Mouse (Mus musculus) embryonic facial prominence, embryonic 13.5 days (tissue): Measurements from ENCODE around the gene Arhgap44. TPM values are rescaled to one million over a fixed set of nuclear protein-coding genes. Genes with fewer than 3 reads are reported as not detected.

Source experiments
- ATAC-seq: fragments of 200-750 bp; cut with Nextera tagmentation; 2 replicates; pipeline ENCODE4 v1.8.0; 2017; ENCODE audit warnings: low read depth; ENCODE audit not compliant: insufficient number of reproducible peaks, insufficient read depth, low FRiP score, low TSS enrichment
- H3K27ac ChIP-seq: fragments of 300-500 bp; sonication (generic); 2 replicates; pipeline ENCODE4 v1.5.1; 2015; ENCODE audit warnings: moderate library complexity, mild to moderate bottlenecking, inconsistent platforms
- H3K27me3 ChIP-seq: fragments of 300-500 bp; sonication (generic); 2 replicates; pipeline ENCODE4 v1.6.1; 2015; ENCODE audit warnings: mild to moderate bottlenecking, inconsistent platforms
- H3K36me3 ChIP-seq: fragments of 300-500 bp; sonication (generic); 2 replicates; pipeline ENCODE4 v1.6.1; 2015; ENCODE audit warnings: mild to moderate bottlenecking, inconsistent platforms
- H3K4me1 ChIP-seq: fragments of 300-500 bp; sonication (generic); 2 replicates; pipeline ENCODE4 v1.6.1; 2015; ENCODE audit warnings: inconsistent platforms
- H3K4me2 ChIP-seq: fragments of 300-500 bp; sonication (generic); 2 replicates; pipeline ENCODE4 v1.6.1; 2015; ENCODE audit warnings: moderate library complexity, mild to moderate bottlenecking, inconsistent platforms
- H3K4me3 ChIP-seq: fragments of 300-500 bp; sonication (generic); 2 replicates; pipeline ENCODE4 v1.5.1; 2015; ENCODE audit warnings: mild to moderate bottlenecking, inconsistent platforms
- H3K9ac ChIP-seq: fragments of 300-500 bp; sonication (generic); 2 replicates; pipeline ENCODE4 v1.6.1; 2015; ENCODE audit warnings: mild to moderate bottlenecking, inconsistent platforms
- H3K9me3 ChIP-seq: fragments of 300-500 bp; sonication (generic); 2 replicates; pipeline ENCODE4 v1.6.1; 2016; ENCODE audit warnings: inconsistent platforms
- WGBS: fragments of 180-500 bp; shearing (Covaris S2); methylation state at CpG from one replicate; pipeline ENCODE4 v1.1.7; 2015; ENCODE audit warnings: mixed read lengths; 5-methylcytosine and 5-hydroxymethylcytosine counted together
- polyA plus RNA-seq: library from polyadenylated mRNA; unstranded; fragments of >200 nt; fragmentation: Nextera tagmentation; extraction: Ambion mirVana; gene quantifications from 2 replicates; pipeline ENCODE4 v1.2.1, GENCODE M21; 2015

Gene Arhgap44
- polyA plus RNA-seq, 1 experiment from 2014 or later, result 5.0 TPM

- no peak overlapping the region for H3K27ac ChIP-seq
- ATAC-seq, result no peak
- H3K4me3 ChIP-seq, result no peak overlapping the region
- WGBS, result 86% methylated on average over 5 of the region's 5 CpGs
- no peak overlapping the region for H3K4me2 ChIP-seq
- no peak overlapping the region for H3K9ac ChIP-seq
- no peaks in the 10 kb centered on the region for H3K9me3 ChIP-seq
- H3K27me3 ChIP-seq, result no peaks in the 10 kb centered on the region
- no peaks in the 10 kb centered on the region for H3K36me3 ChIP-seq
- no peaks in the 10 kb centered on the region for H3K4me1 ChIP-seq
Measured at GRCm38 (mm10) chr11:65069609-65070008, 93.2 kb downstream of the Arhgap44 start.

- H3K4me1 ChIP-seq, result no peaks in the 10 kb centered on the region
- no peak for ATAC-seq
- WGBS, result 81% methylated on average over 4 of the region's 4 CpGs
- H3K9me3 ChIP-seq, result no peaks in the 10 kb centered on the region
- H3K27ac ChIP-seq, result no peak overlapping the region
- no peak overlapping the region for H3K9ac ChIP-seq
- H3K4me3 ChIP-seq, result no peak overlapping the region
- H3K4me2 ChIP-seq, result no peak overlapping the region
- no peaks in the 10 kb centered on the region for H3K27me3 ChIP-seq
- H3K36me3 ChIP-seq, result no peaks in the 10 kb centered on the region
Measured at GRCm38 (mm10) chr11:65069051-65069450, 93.7 kb downstream of the Arhgap44 start.

GRCm38 (mm10) chr11:65065201-65065600 is 97.6 kb downstream of the Arhgap44 start:
- no peak overlapping the region for H3K4me3 ChIP-seq
- WGBS, result 87% methylated on average over 13 of the region's 13 CpGs
- no peaks in the 10 kb centered on the region for H3K9me3 ChIP-seq
- no peak overlapping the region for H3K27ac ChIP-seq
- ATAC-seq, result no peak
- no peaks in the 10 kb centered on the region for H3K27me3 ChIP-seq
- H3K9ac ChIP-seq, result no peak overlapping the region
- no peaks in the 10 kb centered on the region for H3K4me1 ChIP-seq
- H3K4me2 ChIP-seq, result no peak overlapping the region
- no peaks in the 10 kb centered on the region for H3K36me3 ChIP-seq

GRCm38 (mm10) chr11:65061437-65061836 is 101.3 kb downstream of the Arhgap44 start:
- Histone ChIP-seq H3K4me1 (no peaks in the 10 kb centered on the region), H3K36me3 (no peaks in the 10 kb centered on the region), H3K4me2 (no peak overlapping the region), H3K9me3 (no peaks in the 10 kb centered on the region), H3K27ac (no peak overlapping the region), H3K9ac (no peak overlapping the region), H3K4me3 (no peak overlapping the region), H3K27me3 (0 out of 2 replicates have a peak, but pooled peaks cover 6% of the 10 kb centered on the region)
- ATAC-seq, result no peak
- 55% methylated on average over 3 of the region's 3 CpGs for WGBS

GRCm38 (mm10) chr11:65059531-65059930 is 103.2 kb downstream of the Arhgap44 start:
- Histone ChIP-seq H3K9me3 (no peaks in the 10 kb centered on the region), H3K9ac (no peak overlapping the region), H3K27me3 (0 out of 2 replicates have a peak, but pooled peaks cover 6% of the 10 kb centered on the region), H3K4me1 (no peaks in the 10 kb centered on the region), H3K4me3 (no peak overlapping the region), H3K27ac (no peak overlapping the region), H3K36me3 (no peaks in the 10 kb centered on the region), H3K4me2 (no peak overlapping the region)
- WGBS, result 86% methylated on average over 12 of the region's 12 CpGs
- ATAC-seq, result no peak

GRCm38 (mm10) chr11:65058224-65058908 is 104.4 kb downstream of the Arhgap44 start:
- H3K27me3 ChIP-seq, result 0 out of 2 replicates have a peak, but pooled peaks cover 6% of the 10 kb centered on the region
- ATAC-seq, result no peak
- no peaks in the 10 kb centered on the region for H3K36me3 ChIP-seq
- WGBS, result 55% methylated on average over 7 of the region's 7 CpGs
- H3K4me2 ChIP-seq, result no peak overlapping the region
- no peak overlapping the region for H3K27ac ChIP-seq
- H3K4me1 ChIP-seq, result no peaks in the 10 kb centered on the region
- no peak overlapping the region for H3K4me3 ChIP-seq
- H3K9ac ChIP-seq, result no peak overlapping the region
- H3K9me3 ChIP-seq, result no peaks in the 10 kb centered on the region

GRCm38 (mm10) chr11:65055596-65055995 is 107.2 kb downstream of the Arhgap44 start:
- H3K4me2 ChIP-seq, result no peak overlapping the region
- H3K4me3 ChIP-seq, result no peak overlapping the region
- 0 out of 2 replicates have a peak, but pooled peaks cover 6% of the 10 kb centered on the region for H3K27me3 ChIP-seq
- no peaks in the 10 kb centered on the region for H3K4me1 ChIP-seq
- no peak for ATAC-seq
- H3K36me3 ChIP-seq, result no peaks in the 10 kb centered on the region
- no peaks in the 10 kb centered on the region for H3K9me3 ChIP-seq
- WGBS, result 74% methylated on average over 7 of the region's 7 CpGs
- H3K9ac ChIP-seq, result no peak overlapping the region
- H3K27ac ChIP-seq, result no peak overlapping the region

GRCm38 (mm10) chr11:65054216-65054615 is 108.5 kb downstream of the Arhgap44 start:
- H3K27me3 ChIP-seq, result no peaks in the 10 kb centered on the region
- H3K4me3 ChIP-seq, result no peak overlapping the region
- no peaks in the 10 kb centered on the region for H3K9me3 ChIP-seq
- H3K4me1 ChIP-seq, result peaks cover 8% of the 10 kb centered on the region
- 78% methylated on average over 5 of the region's 5 CpGs for WGBS
- no peak overlapping the region for H3K27ac ChIP-seq
- ATAC-seq, result no peak
- no peak overlapping the region for H3K9ac ChIP-seq
- no peaks in the 10 kb centered on the region for H3K36me3 ChIP-seq
- no peak overlapping the region for H3K4me2 ChIP-seq

- H3K9ac ChIP-seq, result no peak overlapping the region
- H3K27me3 ChIP-seq, result no peaks in the 10 kb centered on the region
- H3K4me1 ChIP-seq, result peaks cover 12% of the 10 kb centered on the region
- 77% methylated on average over 5 of the region's 5 CpGs for WGBS
- ATAC-seq, result no peak
- H3K4me3 ChIP-seq, result no peak overlapping the region
- H3K27ac ChIP-seq, result no peak overlapping the region
- H3K4me2 ChIP-seq, result no peak overlapping the region
- H3K36me3 ChIP-seq, result no peaks in the 10 kb centered on the region
- H3K9me3 ChIP-seq, result no peaks in the 10 kb centered on the region
Measured at GRCm38 (mm10) chr11:65050819-65051218, 111.9 kb downstream of the Arhgap44 start.

- peak overlapping the region; percentile 51 for H3K27ac ChIP-seq
- no peaks in the 10 kb centered on the region for H3K27me3 ChIP-seq
- H3K9ac ChIP-seq, result no peak overlapping the region
- peak overlapping the region; percentile 12; the same call in 1 of the 2 replicates for H3K4me2 ChIP-seq
- 49% methylated on average over 7 of the region's 7 CpGs for WGBS
- H3K36me3 ChIP-seq, result no peaks in the 10 kb centered on the region
- no peak overlapping the region for H3K4me3 ChIP-seq
- H3K9me3 ChIP-seq, result no peaks in the 10 kb centered on the region
- peaks cover 12% of the 10 kb centered on the region for H3K4me1 ChIP-seq
- ATAC-seq, result no peak
Measured at GRCm38 (mm10) chr11:65049090-65049489, 113.7 kb downstream of the Arhgap44 start.

GRCm38 (mm10) chr11:65040556-65040955 is 122.2 kb downstream of the Arhgap44 start:
- 85% methylated on average over 6 of the region's 6 CpGs for WGBS
- Histone ChIP-seq H3K9ac (no peak overlapping the region), H3K27me3 (no peaks in the 10 kb centered on the region), H3K4me2 (no peak overlapping the region), H3K4me3 (no peak overlapping the region), H3K9me3 (no peaks in the 10 kb centered on the region), H3K27ac (no peak overlapping the region), H3K36me3 (no peaks in the 10 kb centered on the region), H3K4me1 (peaks cover 13% of the 10 kb centered on the region)
- no peak for ATAC-seq

- Histone ChIP-seq H3K9me3 (no peaks in the 10 kb centered on the region), H3K4me2 (no peak overlapping the region), H3K4me1 (peaks cover 13% of the 10 kb centered on the region), H3K27me3 (no peaks in the 10 kb centered on the region), H3K9ac (no peak overlapping the region), H3K36me3 (0 out of 2 replicates have a peak, but pooled peaks cover 5% of the 10 kb centered on the region), H3K27ac (0 out of 2 replicates have a peak overlapping the region, but pooled peaks have one; percentile 7), H3K4me3 (no peak overlapping the region)
- WGBS, result 59% methylated on average over 12 of the region's 12 CpGs
- ATAC-seq, result no peak
Measured at GRCm38 (mm10) chr11:65039517-65040095, 123.2 kb downstream of the Arhgap44 start.
